Mouse (Mus musculus) left cerebral cortex, postnatal 4 days (tissue): ENCODE data around the gene Notch1. TPM values are rescaled to one million over a fixed set of nuclear protein-coding genes. Genes with fewer than 3 reads are reported as not detected.

Experiments used
- DNase-seq: peaks from one replicate; pipeline ENCODE4 v3.0.0-alpha.2; 2022
- intact Hi-C: fragments of 180-260 bp; cut with DNase I; formaldehyde crosslinking; loops from one replicate; pipeline ENCODE4 v1.15.1; 2025
- total RNA-seq, 2 experiments: library from RNA; stranded (reverse); gene quantifications; 2 replicates each; pipeline ENCODE4 v1.2.3; 2021

Notch1 gene
- total RNA-seq, 2 experiments from 2014 or later, result 39.5 to 42.1 TPM

GRCm38 (mm10) chr2:26502299-26502862 lies 14.1 kb downstream of the Notch1 start:
- peak; percentile 60 for DNase-seq
- intact Hi-C loops, result no loop called here

GRCm38 (mm10) chr2:26501651-26502141 lies 14.8 kb downstream of the Notch1 start:
- DNase-seq, result no peak
- intact Hi-C loops, result no loop called here

DNA sequence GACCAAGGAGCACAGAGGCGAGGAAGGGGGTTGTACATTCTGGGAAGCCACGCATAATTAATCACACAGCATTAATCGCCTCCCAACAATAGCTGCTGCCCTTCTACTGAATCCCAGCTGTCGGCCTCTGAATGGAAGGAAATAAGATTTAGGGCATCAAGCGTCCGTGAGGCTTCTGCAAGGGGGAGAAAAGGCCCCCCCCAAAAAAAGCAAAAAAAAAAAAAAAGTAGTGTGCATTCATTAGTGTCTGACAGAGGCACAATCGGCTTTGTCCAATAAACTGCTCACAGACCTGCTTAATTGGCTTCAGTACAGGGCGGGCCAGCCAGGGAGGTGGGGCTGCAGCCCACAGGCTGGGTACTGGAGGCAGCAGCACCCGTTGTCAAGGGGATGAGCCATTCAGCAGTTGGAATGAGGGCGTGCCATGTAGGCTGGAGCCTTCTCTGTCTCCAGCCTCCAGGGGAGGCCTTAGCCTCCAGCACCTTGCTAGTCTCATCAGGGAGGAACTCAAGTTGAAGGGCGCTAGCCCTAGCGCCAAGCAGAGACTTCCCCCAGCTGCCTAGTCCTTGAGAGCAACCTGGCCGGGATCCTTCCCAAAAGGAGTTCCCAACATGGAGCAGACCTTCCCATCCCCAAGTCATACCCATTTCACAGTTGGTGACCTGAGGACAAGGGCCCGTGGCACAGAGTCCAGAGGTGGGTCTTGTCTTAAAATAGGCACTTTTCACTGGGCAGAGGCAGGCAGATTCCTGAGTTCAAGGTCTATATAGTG lies 15.7 kb downstream of the Notch1 start:
- intact Hi-C loops, result no loop called here
- peak; percentile 88 for DNase-seq

DNA sequence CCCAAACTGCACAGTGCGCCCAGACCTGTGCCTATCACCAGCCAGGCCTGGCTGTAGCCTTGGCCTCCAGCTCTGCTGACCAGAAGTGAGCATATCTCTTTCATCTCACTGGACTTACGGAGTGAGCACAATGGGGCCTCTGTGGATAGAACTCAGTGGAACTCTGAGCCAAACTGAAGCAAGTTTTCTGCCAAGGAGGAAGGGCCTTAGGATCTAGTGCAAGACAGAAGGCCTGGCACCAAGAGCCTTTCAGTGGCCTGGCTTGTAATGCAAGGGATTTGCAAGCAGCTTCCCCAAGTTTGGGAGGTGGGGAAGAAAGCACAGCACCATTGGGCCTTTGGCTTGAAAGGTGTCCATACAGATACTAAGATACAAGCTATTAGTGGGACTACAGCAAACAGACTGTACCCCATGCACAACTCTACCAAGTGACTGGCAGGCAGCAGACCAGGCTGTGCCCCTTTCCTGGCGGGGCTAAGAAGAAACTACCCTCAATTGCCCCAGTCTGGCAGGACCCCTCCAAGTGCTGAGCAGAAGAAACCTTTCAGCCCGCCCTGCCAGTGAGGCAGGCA lies 16.4 kb downstream of the Notch1 start:
- intact Hi-C loops, result no loop called here
- peak; percentile 68 for DNase-seq

GRCm38 (mm10) chr2:26498694-26499093 lies 17.8 kb downstream of the Notch1 start:
- no peak for DNase-seq
- intact Hi-C loops, result no loop called here

DNA sequence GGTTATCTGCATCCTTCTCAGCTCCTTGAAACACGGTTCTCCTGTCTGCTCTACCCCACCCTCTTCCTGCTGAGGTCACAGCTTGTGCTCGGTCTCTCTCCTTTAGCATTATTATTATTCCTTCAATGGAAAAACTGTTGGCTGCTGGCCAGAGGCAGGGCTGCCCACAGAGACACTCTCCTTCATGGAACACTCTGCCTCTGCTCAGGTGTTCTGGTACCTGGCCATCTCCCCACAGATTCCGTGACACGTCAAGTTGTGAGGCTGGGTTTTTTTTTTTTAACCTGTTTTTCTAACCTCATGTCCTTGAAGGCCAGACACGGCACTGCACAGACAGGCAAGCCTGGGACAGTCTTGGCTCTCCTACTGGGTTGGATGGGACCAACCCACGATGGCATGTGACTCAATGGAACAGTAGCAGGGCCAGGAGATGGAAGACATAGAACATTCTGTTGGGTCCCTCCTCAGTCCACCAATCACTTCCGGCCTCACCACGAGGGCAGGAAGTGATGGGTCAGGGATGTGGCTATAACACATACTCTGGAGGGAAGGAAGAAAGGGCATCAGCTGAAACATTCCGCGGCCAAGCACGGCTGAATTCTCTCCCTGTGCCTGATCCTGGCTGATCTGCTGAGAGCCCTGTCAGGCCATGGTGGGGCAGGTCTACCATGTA lies 18.5 kb downstream of the Notch1 start:
- DNase-seq, result no peak

DNA sequence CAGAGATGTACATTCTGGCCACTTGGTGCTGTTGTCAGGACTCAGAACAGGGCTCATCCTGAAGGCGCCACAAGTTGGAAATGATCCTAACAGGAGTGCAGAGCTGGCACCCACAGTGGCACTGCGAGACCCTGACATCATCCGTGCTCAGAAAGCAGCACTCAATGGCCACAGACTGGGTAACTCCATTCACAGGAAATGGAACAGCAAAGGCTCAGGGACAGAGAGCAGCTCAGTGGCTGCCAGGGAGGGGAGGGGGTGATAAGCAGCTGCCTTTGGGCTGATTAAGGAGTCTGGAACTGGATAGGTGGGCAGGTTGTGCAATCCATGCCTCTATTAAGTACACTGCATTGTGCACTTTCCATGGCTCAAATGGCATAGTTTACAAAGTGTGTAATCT lies 20.0 kb downstream of the Notch1 start:
- no peak for DNase-seq
- intact Hi-C loops, result no loop called here

More for the DNA sequence above, 18.5 kb downstream of the Notch1 start:
- intact Hi-C loops, result no loop called here

- DNase-seq, result no peak
- intact Hi-C loops, result no loop called here
Measured at GRCm38 (mm10) chr2:26495701-26496100, 20.8 kb downstream of the Notch1 start.

- no peak for DNase-seq
- intact Hi-C loops, result no loop called here
Measured at GRCm38 (mm10) chr2:26494991-26495390, 21.5 kb downstream of the Notch1 start.

GRCm38 (mm10) chr2:26494396-26494795 lies 22.1 kb downstream of the Notch1 start:
- DNase-seq, result no peak

DNA sequence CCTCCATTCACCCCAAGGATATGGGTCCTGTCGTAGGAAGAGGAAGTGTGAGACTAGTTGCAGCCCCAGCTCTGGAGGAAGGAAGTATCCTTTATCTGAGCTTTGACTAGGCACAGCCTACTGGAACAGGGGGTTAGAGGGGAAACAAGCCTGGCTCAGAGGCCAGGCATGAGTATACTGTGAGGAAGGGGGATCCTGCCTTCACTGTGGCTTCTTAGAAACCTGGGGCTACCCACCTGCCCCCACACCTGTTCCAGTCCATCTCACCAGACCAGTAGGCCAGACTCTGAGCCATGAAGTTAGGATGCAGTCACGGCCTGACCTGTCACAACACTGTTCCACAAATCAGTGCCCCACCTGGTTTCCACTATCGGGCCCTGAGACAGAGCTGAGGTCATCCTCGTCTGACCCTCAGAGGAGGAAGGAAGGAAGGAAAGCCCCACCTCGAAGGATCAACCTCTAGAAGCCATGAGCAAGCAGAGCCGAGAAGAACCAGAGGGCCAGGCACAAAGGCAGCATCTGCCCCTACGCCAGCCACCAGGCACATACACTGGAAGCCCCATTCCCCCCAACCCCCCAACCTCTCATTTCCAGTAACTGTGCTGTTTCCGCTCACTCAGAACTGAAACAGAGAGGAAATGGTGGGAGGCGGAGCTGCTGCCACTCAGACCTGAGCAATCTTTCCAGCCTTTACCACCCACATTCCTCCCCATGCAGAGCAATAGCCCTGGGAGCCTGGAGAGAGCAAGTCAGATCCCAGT lies 23.3 kb downstream of the Notch1 start:
- intact Hi-C loops, result no loop called here
- DNase-seq, result no peak

More at GRCm38 (mm10) chr2:26494396-26494795, 22.1 kb downstream of the Notch1 start:
- intact Hi-C loops, result no loop called here

- no peak for DNase-seq
- intact Hi-C loops, result no loop called here
Measured at GRCm38 (mm10) chr2:26490760-26491301, 25.6 kb downstream of the Notch1 start.

- intact Hi-C loops, result no loop called here
- peak; percentile 56 for DNase-seq
Measured at GRCm38 (mm10) chr2:26488535-26489135, 27.8 kb downstream of the Notch1 start.

DNA sequence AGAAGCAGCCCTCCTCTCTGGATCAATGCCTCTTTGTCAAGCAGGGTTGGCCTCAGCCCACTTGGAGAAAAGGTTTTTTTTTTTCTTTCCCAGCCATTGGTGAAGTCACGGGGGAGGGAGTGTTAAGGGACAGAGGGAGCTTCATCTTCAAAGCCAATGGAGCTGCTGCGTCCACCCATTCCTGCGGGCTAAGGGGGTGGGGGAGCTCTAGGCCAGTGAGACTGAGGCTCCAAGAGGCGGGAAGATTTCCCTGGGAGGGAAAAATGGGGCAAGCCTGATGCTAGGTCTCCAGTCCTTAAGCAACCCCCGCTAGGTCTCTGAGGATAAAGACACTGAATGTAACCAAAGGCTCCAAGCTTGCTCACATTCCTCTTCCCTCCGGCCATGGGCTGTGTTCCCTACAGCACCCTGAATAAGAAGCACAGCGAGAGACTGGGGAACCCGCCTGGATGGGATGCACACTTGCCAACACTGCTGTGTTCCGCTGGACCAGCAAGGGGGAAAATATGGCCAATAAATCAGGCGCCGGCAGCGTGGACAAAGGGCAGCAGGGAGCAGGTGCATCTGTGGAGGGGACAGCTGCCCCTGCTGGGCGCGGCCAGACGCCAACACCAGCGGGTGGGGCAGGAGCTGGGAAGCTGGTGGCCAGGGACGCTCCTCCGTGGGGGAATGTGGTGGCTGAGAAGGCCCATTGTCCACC lies 29.0 kb downstream of the Notch1 start:
- DNase-seq, result peak; percentile 80
- intact Hi-C loops, result no loop called here

- DNase-seq, result no peak
- intact Hi-C loops, result no loop called here
Measured at GRCm38 (mm10) chr2:26486835-26487321, 29.6 kb downstream of the Notch1 start.

DNA sequence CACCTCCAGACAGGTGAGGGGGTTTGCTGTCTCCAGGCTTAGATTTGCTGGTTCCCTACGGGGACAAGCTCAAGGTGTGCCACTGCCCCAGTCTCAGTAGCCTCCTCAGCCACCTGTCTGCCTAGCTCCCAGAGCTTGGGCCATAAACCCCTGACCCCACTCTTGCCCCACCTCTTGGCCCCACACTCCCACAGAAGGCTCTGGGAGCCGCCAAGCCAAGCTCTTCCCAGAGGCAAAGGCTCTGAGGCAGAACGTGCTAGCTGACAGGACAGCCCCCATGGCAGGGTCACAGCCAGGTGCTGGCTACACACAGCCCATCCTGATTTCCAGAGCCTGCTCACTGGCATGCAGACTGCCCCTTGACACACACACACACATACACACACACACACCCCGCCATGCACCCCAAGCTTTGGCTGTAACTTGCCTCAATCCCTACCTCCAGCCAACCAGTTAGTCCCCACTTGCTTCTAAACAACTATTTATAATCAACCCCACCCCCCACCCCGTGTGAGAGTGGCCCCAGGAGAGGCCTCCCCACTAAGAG lies 30.1 kb downstream of the Notch1 start:
- DNase-seq, result no peak
- intact Hi-C loops, result no loop called here

DNA sequence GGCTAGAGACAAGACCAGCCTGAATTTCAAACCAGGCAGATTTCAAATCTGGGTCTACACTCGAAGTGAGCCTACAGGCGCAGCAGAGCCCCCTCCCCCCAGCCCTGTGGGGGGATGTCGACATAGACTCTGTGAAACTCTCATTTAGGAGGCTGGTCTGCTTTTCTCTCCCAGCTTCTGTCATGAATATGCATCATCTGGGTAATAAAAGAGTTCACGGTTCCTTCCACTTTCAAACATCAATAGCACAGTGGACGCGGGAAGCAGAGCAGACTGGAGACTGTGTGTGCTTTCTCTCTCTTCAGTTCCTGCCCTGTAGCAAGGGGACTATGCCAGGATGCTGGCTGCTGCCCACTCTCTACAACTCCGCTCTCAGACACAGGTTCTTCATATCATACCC lies 30.8 kb downstream of the Notch1 start:
- intact Hi-C loops, result no loop called here
- peak; percentile 59 for DNase-seq

GRCm38 (mm10) chr2:26485278-26485677 lies 31.2 kb downstream of the Notch1 start:
- no peak for DNase-seq
- intact Hi-C loops, result no loop called here

GRCm38 (mm10) chr2:26484169-26484568 lies 32.3 kb downstream of the Notch1 start:
- DNase-seq, result no peak
- intact Hi-C loops, result no loop called here
